Mouse (Mus musculus) right cerebral cortex, postnatal 10 days (tissue): Measurements from ENCODE around the gene Cyb561.

Experiments
- DNase-seq, 2 experiments: peaks; one replicate each; pipeline ENCODE4 v3.0.0; 2021; ENCODE audit warnings: low spot score in 2 of 2

Cyb561 gene

DNA sequence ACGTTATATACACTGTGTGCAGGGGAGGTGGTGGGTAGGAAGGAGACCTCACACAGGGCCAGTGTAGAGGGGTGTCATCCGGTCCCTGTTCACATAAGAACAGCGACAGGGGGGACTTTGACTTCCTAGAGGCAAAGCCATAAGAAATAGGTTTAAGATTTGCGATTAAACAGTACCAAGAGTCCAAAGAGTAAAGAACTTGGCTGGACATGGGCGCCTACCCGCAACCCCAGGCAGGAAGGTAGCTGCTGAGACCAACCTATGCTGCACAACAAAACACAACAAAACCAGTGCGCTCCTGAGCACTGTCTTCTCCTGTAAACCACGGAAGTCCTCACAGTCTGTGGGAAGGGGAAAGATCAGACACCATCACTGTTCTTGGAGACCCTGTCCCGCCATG, 1.0 kb downstream of the Cyb561 start:
- no peak for DNase-seq

DNA sequence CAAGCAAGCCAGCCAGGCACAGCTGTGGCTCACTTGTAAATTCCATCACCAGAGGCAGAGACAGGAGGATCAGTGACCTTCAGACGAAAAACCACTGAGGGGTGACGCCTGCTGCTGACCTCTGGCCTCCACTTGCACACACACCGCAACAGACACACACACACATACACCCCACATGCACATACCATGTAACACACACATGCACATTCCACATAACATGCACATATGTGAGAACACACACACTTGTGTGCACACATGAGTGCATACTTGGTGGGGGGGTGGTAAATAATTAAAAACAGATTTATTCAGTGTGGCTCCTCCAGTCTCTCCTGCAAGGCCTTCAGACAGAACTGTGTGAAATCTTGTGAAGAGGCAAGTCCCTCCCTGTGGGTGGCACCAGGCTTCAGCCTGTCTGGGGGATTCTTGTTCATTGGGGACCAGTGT, 1.5 kb downstream of the Cyb561 start:
- no peak for DNase-seq

DNA sequence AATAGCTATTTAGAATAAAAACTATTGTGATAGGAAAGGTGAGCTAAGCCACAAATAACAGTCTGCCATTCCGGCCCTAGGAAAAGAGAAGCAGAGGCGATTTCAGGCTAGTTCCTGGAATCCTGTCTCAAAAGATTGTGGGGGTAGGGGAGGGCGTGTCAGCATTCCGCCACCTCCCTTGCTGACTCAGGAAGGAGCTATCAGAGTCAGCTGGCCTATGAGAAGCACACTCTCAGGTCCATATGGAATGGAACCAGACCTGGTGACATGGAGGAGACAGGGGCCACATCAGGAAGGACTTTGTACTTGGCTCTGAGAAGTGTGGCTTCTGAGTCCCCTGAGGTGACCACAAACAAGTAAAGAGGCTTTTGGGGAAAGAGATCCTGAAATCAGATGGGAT, 2.6 kb downstream of the Cyb561 start:
- no peak for DNase-seq

DNA sequence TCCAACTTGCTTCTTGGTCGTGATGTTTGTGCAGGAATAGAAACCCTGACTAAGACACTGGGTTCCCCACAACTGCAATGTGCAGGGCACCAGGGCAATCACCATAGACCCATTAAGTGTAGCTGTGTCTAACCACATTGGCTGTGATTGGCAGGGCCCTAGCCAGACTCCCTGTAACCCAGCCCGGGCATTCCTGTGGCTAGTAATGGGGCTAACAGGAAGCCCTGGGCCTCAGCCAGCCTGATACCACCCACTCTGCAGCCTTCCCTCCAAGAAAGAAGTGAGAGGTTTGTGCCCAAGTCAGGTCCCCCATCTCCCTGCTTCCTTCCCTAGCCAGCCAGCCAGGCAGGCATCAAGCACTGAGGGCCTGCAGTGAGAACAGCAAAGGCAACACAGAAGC, 4.9 kb downstream of the Cyb561 start:
- no peak for DNase-seq

DNA sequence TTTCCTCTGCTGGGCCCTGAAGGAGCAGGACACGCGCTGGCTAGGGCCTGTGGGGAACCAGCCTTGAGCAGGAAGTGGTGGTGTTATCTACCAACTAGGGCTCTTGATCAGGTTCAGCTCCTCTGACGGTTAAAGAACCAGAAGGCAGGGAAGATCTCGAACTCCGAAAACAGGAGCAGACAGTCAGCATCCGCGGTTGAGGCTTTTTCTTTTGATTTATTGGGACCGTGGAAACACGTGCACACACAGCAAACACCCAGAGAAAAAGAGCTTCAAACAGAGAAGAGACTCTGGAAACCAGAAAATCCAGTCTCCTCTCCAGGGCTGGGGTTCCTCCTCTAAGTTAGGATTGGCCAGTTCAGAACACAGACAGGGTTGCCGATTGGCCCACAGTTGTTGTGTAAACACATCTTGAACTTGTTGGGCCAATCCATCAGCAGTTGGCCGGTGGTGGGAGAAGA, 6.4 kb downstream of the Cyb561 start:
- no peak for DNase-seq

DNA sequence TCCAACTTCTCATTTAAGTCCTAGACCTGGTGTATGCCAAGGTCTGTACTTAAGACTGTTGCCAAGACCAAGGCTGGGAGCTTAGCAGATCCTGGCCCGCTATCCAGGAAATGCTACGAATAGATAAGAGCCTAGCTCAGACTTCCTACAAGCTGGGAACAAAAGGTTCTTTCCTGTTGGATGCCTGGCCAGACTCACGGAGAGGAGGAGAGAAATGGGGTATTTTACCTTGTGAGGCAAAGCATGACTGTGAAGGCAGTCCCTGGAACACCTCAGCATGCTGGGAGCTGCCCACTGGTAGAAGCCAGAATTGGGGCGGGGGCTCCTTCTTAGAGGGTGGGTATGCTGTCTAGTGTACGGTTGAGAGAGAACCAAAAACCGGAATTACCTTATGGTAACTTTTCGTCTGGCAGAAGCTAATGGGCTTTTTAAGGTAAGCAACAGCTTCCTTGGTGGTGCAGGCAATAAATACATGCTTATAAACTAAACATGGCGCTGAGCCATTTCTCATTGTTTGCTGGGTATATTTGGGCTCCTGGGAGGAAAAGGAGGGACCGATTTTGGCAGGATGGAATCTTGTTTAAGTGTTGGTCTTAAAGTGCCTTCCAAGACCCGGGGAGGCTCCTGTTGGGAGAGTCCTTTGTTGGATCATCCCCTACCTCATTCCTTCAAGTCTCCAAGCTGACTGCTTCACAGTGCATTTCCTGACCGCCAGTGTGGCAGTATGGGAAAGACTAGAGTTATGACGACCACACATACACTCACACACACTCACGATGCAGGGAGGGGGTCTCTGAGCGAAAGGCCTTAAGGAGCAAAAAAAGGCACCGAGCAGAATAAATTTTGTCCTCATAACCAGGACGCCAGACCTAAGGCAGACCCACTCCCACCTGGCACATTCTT, 8.1 kb downstream of the Cyb561 start:
- DNase-seq = no peak

DNA sequence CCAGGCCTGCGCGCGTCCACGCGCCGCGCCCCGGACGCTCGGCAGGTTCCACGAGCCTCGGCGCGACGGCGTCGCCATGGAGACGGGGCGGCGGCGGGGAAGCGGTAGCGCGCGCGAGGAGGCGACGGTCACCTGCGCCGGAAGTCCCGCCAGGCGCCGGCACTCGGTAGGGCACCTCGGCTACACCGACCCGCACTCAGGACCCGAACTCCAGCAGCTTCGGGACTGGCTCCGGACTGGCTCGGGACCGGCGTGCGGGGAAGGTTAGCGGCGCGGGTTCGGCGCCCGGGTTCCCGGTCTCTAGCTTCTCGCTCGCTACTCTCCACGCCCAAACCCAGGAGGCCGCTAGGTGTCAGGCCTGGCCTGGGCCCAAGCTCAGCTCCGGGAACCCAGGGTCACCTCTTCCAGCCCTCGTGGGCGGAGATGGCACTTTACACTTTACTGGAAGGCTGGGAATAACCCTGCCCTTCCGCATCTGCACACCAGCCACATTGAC, 9.0 kb downstream of the Cyb561 start:
- peak; percentile 82 to 83 for DNase-seq

DNA sequence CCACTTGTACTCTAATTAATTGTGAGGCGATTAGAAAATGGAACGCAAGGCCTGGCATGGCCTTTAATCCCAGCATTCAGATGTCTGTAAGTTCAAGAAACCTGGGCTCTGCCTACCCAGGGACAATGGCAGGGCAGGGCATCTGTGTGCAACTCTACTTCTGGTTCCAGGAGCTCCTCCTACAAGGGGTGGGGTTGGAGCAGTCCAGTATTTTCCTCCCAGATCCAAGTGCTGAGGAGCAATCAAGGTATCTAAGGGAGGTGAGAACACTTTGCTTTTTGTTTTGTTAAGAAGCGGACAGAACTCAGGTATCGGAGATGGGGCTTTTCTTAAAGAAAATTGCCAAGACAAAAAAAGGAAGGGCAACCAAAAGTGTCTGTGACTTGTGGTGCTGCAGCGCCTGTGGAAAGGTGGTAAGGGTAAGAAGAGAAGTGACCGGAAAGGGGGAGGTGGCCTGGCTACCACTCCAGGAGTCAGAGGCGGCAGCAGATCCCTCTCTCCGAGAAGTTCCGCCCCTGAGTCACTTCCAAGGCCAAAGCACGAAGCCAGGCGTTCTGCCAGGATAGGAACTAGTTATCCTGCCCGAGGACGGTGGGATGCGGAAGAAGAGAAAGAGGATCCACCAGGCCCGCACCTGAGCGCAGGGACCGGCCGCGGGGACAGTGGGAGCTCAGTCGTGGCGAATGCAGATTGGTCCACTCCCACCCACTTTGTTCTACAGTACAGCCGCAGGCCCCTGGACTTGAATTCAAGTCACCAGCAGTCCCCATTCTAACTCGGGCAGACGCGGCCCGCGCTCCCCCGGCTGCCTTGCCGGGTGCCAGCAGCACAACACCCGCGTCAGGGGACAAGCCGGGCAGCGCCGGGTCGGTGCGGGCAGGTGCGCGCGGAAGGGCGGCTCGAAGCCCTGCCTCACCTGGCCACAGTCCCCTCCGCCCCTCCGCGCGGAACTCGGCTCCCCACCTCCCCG, 9.7 kb downstream of the Cyb561 start:
- no peak for DNase-seq

DNA sequence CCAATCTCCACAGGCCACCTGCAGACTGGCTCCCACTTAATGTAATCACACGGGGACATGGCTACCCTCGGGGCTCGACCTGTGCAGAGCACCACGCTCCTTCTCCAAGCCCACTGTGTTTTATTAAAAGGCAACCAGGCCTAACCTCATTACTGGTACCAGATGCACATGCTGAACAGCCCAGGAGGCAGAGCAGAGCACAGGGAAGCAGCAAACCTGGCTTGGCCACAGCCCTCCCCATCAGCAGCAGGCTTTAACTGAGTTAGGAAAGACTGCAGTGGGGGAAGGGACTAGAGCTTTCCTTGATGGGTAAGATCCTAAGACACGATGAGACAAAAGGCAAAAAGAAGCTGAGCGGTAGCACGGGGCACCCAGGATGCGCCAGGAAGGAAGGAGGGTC, 11.2 kb downstream of the Cyb561 start:
- DNase-seq = no peak

DNA sequence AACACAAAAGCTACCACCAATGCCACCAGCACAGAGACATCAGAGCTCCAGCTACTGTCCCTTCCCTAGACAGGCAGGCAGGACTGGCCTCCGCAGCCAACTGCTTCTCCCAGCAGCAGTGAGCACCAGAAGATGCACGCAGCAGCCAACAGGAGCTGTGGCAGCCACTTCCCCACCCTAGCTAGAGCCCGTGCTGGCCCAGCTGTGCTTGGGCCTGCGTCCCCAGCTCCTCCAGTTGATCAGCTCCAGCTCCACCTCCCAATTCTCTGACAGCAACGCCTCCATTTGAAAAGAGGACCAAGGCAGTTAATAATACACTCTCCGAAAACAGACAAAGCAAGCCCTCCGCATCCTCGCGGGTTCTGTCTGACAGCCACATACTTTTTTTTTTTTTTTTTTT, 14.4 kb downstream of the Cyb561 start:
- DNase-seq = peak in 1 of 2 experiments; percentile 53

DNA sequence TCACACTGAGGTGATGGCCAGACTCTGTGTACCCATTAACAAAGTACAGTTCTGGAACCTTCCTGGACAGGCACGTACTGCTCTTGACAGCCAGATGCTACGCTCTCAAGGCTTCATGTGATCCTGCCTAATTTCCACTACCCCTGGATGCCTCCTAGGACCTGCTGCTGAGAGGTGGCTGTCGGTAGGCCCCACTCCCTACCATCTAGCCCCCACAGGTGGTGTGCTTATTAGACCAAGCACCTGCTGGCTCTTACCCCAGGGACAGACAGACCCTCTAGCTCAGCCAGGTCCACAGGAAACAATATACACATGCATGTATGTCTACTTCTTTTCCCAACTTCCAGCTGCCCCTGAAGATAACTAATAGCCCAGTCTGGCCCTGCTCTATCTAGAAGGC, 16.2 kb downstream of the Cyb561 start:
- no peak for DNase-seq

DNA sequence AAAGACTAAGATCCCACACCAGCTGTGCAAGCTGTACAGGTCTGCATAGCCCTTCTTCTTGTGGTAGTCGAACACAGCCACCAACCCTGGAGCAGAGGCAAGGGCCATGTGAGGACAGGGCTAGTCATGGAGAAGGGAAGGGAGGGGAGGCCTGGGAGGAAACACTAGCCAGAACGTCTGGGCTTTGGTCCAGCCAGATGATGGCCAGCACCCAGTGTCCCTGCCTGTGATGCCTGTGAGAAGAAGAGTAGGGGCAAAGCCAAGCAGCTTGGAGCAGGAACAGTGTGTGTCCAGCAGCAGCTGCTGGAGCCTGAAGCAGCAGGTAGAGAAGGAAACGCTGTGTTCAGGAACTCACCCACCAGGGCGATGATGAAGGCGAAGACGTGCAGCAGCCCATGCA, 16.9 kb downstream of the Cyb561 start:
- DNase-seq = peak; percentile 79 to 83

DNA sequence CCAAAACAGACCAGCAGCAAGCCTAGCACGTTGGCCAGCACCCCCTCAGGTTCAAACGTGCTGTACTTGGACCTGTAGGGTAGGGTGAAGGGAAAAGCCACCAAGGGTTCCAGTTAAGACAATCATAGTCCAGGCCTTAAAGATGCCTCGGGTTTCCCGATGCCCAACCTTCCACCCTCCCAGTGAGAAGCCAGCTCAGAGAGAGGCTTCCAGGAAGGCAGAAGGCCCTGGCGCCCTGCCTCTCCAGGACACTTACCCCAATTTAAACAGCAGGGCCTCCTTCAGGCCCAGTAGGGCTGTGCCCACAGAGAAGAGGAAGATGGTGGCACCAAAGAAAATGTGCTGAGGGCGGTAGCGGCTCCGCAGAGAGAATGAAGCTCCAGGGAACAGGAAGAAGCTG, 17.6 kb downstream of the Cyb561 start:
- DNase-seq = no peak

DNA sequence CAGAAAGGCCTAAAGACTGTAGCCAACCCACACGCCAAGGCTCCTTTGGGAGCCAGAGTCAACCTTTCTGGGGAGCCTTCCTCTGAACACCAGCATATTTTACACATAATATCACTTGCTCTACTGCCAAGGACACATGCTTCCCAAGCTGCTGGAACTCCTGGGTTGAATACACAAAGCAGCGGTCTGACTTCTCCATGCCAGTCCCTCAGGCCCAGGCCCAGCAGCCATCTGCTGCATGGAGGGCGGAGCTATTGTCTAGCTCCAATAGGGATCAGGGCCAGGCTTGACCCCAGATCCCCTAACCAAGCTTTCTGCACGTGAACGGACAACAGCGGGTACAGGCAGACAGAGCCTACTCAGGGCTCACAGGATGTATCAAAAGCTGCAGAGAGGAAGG, 18.3 kb downstream of the Cyb561 start:
- DNase-seq = no peak

DNA sequence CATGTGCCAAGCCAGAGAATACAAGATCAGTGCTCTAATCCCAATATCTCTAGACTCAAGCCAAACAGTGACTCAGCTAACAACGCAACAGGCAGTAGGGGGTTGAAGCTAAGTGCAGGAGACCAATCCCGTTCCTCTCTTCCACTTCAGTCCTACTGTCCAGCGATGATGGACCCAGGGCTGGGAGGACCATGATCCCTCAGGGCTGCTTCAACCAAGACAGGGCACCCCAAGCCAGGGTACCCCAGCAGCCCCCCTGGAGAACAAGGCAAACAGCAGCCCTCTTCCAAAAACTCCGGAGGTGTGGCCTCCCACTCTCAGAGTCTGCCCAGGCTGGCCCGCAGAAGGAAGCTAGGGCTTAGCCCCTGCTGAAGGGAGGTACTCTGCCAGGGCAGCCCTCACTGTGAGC, 18.8 kb downstream of the Cyb561 start:
- DNase-seq = no peak

DNA sequence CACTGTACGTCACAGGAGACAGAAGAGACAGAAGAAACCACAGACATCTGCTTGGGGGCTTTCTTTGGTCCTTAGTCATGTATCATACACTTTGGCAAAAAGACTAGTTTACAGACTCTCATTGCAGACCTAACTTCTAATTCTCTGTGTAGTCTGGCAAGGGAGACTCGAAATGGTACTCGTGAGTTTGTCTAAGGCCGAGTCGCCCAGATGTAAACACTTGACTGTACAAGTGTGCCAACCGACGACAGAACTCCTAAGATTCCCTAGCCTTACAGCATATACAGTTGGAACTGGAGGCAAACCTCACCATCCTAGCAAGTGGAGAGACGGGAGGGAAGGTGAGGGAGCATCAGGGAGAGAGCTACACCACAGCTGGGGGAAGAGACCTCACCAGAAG, 19.4 kb downstream of the Cyb561 start:
- DNase-seq = no peak

DNA sequence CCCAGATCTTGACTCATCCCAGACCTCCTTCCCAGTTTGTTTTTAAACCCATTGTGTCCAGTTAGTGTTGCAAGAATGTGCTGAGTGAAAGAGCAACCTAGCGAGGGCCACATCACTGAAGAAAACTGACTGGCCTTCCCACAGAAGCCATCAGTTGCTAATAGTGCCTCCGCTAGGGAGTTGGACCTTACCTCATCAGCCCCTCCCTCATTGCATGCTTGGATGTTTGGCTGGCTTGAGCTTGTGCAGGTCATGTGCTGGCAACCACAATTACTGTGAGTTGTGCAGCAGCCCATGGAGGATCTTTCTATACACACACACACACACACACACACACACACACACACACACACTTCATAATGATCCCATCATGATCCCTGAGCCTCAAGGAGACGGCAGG, 21.8 kb downstream of the Cyb561 start:
- DNase-seq = no peak

DNA sequence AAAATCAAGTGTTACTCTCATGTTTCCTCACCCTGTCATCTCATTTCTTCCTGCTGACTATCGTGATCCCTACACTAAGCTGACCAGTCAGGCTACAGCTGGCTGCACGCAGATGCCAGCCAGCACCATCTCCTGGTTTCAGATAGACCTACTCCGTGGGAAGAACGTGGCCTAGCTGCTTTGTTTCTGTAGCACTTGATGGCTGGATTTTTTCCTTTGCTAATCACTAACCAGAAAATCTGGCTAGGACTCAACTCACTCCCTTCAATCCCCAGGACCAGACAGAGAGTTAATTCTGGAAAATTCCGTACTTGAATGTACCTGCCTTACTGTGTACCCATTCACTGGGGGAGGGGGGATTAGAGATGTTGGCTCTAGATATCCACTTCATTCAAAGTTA, 25.0 kb downstream of the Cyb561 start:
- DNase-seq = no peak

DNA sequence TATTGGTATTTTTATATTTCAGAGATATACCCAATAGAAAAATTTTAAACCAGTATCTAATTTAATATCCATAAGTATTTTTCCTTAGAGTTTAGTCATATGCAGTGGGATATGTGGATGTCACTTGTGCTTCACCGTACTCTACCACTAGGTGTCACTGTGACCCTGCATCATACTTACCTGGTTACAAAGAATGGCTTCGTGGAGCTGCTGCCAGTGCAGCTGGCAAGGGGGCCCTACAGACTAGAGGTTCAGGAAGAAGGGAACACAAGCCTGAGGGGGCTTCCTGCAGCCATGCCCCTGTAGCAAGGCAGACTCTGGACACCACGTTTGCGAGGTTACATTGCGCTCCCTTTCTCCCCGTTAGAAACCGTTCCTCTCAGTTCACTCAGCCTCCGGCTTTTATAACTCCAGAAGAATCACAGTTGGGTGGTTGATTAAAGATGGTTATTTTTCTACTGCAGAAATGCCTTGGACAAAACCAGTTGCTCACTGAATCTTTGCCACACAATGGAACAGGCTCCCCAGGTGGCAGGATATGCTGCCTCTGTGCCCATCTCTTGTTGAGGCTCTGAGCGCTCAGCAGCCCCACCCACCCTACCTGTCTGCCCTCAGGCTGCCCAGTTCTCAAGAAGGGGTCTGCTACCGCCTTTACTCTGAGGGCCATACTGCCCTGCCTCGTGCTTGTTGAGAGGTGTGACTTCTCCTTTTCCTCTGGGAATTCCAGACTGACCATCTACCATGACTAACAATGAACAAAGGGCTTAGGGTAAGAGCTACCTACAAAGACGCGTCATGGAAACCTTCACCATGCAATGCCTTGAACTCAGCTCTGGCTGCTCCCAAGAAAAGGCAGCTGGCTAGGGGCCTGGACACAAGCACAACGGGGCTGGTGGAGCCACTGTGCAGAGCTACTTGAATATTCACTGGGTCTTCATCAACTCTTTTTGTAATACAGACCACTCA, 25.8 kb downstream of the Cyb561 start:
- peak; percentile 83 to 84 for DNase-seq

DNA sequence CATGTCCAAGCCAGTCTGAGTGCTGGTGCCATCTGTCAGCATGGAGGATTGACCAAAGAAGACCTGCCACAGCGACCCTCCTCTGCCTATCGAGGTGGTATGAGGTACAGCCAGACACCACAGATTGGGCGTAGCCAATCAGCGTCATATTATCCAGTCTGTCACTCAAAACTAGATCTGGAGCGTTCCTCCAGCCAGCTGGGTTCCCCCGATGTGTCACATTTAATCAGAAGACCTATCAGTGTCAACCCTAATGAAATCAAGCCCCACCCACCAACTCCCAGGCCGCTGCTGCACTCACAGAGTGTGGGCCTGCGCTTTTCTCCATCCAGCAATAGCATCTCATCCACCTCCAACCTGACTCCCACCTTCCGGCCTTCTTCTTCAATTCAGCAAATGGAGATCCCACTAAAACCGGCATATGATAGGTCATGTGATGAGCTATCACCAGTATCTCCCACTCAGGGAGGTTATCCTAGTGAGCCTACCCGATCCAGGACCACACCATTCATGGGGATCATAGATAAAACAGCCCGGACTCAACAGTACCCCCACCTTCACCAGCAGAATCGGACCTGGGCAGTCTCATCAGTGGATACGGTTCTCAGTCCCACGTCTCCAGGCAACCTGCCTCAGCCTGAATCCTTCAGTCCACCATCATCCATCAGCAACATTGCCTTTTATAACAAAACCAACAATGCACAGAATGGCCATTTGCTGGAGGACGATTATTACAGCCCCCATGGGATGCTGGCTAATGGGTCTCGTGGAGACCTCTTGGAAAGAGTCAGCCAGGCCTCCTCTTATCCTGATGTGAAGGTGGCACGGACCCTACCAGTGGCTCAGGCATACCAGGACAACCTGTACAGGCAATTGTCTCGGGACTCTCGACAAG, 30.1 kb downstream of the Cyb561 start:
- no peak for DNase-seq
